Mouse (Mus musculus) layer of hippocampus, postnatal 10 days (tissue): Measurements from ENCODE around the gene Itprip. TPM values are rescaled to one million over a fixed set of nuclear protein-coding genes. Genes with fewer than 3 reads are reported as not detected.
"Not testable (repeated sequence)": the region's sequence is repeated elsewhere in the genome, so short reads cannot be mapped to it uniquely, and the experiment has no call there.

ENCODE experiments used
- DNase-seq, 2 experiments: peaks; one replicate each; pipeline ENCODE4 v3.0.0; 2021; ENCODE audit warnings: low spot score in 2 of 2
- microRNA-seq, 2 experiments: library from miRNA; unstranded; fragments of <30 nt; microRNA quantifications; one replicate each; pipeline ENCODE4 v1.2.0; 2021
- total RNA-seq, 2 experiments: library from RNA; stranded (reverse); gene quantifications; 2 replicates each; pipeline ENCODE4 v1.2.3; 2021

The Itprip gene
- total RNA-seq, 2 experiments from 2014 or later = 2.5 to 2.6 TPM

DNA sequence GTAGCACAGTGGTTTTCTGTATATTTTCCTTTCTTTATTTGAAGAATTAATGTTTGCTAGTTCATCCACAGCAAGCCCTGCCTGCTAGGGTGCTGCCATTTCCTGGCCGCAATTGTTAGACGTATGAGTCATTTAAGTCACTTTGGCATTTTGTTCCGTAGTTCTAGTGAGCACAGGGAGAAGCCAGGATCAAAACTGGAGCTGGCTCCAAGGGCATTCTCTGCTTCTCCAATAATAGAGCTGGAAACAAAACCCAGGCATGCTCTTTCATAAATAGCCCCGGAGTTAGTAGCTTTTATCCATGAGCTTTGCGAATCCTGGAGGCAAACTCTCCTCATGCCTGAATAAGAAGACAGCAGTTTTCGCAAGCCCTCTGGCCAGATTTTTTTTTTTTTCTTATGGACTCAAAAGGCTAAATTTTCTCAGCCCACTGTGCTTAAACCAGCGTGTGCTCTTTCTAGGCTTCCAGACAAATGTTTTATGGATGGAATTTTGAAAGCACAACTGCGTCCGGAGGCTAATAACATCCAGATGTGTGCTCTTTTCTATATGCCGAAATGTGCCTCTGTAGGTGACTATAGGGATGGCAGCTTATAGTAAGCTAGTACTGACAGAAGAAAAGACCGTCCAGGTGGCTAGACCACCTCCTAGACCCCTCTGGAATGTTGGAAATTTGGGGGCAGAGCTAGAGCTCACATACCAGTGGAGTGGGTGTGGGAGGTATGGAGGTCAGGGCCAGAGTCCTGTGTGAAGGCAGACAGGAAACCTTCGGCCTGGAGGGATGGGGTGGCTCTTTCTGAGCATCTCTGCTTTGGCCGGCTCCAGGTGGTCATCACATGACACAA, 64.9 kb downstream of the Itprip start:
- DNase-seq = no peak

DNA sequence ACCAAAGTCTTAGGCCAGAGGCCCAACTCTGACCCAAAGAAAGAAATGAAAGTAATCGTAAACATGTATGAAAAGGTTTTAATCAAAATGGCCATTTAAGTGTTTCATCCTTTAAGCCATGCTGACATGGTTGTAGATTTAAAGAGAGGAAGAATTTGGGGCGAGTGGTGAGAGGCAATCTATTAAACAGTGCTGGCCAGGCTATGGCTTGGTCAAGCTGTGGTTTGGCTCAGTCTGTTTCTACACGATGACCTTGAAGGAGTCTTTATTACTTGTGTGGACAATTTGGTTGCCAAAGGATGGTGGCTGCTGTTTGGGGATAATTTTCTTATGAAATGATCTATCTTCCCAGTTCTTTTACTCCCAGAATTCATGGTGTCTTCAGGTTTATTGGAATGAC, 66.0 kb downstream of the Itprip start:
- no peak for DNase-seq

DNA sequence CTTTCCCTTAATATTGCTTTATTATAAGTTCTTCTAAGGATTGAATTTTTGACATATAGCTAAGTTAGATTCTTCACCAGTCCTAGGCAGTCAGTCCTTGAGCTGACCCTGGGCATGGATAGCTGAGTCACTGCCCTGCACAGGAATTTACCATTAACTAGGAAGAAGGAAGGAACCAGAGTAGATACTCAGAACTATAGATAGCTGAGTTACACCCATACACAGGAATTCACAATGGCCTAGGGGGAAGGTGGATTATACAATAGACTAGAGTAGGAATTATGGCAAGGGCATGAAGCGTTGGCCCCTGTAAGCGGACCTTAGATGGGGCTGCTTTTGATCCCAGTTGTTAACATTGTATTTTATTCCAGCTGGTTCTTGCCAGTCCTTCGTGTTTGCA, 67.0 kb downstream of the Itprip start:
- not testable (repeated sequence) for DNase-seq

DNA sequence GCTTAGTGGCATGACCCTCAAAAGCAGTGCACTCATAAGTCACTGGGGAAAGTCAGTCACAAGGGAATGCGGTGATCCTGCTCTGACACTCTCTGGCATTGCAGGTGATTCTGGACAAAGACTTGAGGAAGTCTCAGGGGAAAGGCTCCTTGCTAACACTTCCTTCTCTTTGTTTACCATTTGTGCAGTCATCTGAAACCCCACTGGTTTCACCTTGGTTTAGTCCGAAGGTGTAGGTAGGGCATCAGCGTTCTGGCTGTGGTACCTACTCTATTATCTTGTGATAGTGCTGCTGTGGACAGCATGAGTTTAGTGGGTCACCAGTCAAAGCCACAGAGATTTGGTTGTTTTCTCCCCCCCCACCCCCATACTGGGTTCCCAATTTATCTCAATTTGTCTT, 69.4 kb downstream of the Itprip start:
- no peak for DNase-seq

Small RNA genes lying within 50 kb of the gene (microRNA-seq; reads per million reads assigned to microRNA genes)
- 0 reads per million in 2 experiments for gene Gm22240

Other genes starting within 250 kb of the Itprip start
- gene Col17a1, start 227.2 kb downstream of the Itprip start, total RNA-seq = under 1 TPM; 0.16 to 0.25 TPM
- 100 to 1,000 TPM; 102 to 115 TPM for gene Sfr1, start 187.6 kb downstream of the Itprip start, total RNA-seq
- 10 to 100 TPM; 72.4 to 74.9 TPM for gene Gsto1, start 64.3 kb downstream of the Itprip start, total RNA-seq
- 1 to 10 TPM; 1.3 to 1.4 TPM for gene Gsto2, start 53.8 kb downstream of the Itprip start, total RNA-seq
- 1 to 10 TPM; 2.1 to 4.0 TPM for gene Cfap43, start within 50 bp of the Itprip start, total RNA-seq
- gene Cfap58, start 18.4 kb upstream of the Itprip start, total RNA-seq = under 1 TPM; 0.60 to 0.98 TPM